Mouse (Mus musculus) right cerebral cortex, postnatal 4 days (tissue): ENCODE results near the gene Cmip.
"Not testable (repeated sequence)": the region's sequence is repeated elsewhere in the genome, so short reads cannot be mapped to it uniquely, and the experiment has no call there.

Source experiments
- DNase-seq: peaks from one replicate; pipeline ENCODE4 v3.0.0-alpha.2; 2022

Cmip gene

GRCm38 (mm10) chr8:117393853-117394252 lies 137.0 kb downstream of the Cmip start:
- no peak for DNase-seq

GRCm38 (mm10) chr8:117395055-117395454 lies 138.2 kb downstream of the Cmip start:
- DNase-seq, result no peak

GRCm38 (mm10) chr8:117396884-117397283 lies 140.0 kb downstream of the Cmip start:
- DNase-seq, result no peak

- no peak for DNase-seq
Observed at GRCm38 (mm10) chr8:117397751-117398150, 140.9 kb downstream of the Cmip start.

- no peak for DNase-seq
Observed at GRCm38 (mm10) chr8:117399229-117399628, 142.4 kb downstream of the Cmip start.

- DNase-seq, result no peak
Observed at GRCm38 (mm10) chr8:117400820-117401219, 144.0 kb downstream of the Cmip start.

GRCm38 (mm10) chr8:117401880-117402279 lies 145.0 kb downstream of the Cmip start:
- no peak for DNase-seq

GRCm38 (mm10) chr8:117402911-117403704 lies 146.2 kb downstream of the Cmip start:
- DNase-seq, result no peak

- no peak for DNase-seq
Observed at GRCm38 (mm10) chr8:117403705-117404476, 147.0 kb downstream of the Cmip start.

GRCm38 (mm10) chr8:117406081-117406480 lies 149.2 kb downstream of the Cmip start:
- no peak for DNase-seq

- DNase-seq, result no peak
Observed at GRCm38 (mm10) chr8:117408634-117409033, 151.8 kb downstream of the Cmip start.

GRCm38 (mm10) chr8:117409056-117409455 lies 152.2 kb downstream of the Cmip start:
- no peak for DNase-seq

- no peak for DNase-seq
Observed at GRCm38 (mm10) chr8:117410391-117410790, 153.5 kb downstream of the Cmip start.

- no peak for DNase-seq
Observed at GRCm38 (mm10) chr8:117410901-117411300, 154.0 kb downstream of the Cmip start.

- no peak for DNase-seq
Observed at GRCm38 (mm10) chr8:117412232-117412631, 155.4 kb downstream of the Cmip start.

- no peak for DNase-seq
Observed at GRCm38 (mm10) chr8:117417830-117418229, 161.0 kb downstream of the Cmip start.

GRCm38 (mm10) chr8:117420841-117421534 lies 164.1 kb downstream of the Cmip start:
- no peak for DNase-seq

GRCm38 (mm10) chr8:117421838-117422237 lies 165.0 kb downstream of the Cmip start:
- no peak for DNase-seq

- no peak for DNase-seq
Observed at GRCm38 (mm10) chr8:117422343-117422742, 165.5 kb downstream of the Cmip start.

- DNase-seq, result peak; percentile 68
Observed at GRCm38 (mm10) chr8:117423029-117423428, 166.2 kb downstream of the Cmip start.

- DNase-seq, result not testable (repeated sequence)
Observed at GRCm38 (mm10) chr8:117427816-117428215, 171.0 kb downstream of the Cmip start.

- DNase-seq, result no peak
Observed at GRCm38 (mm10) chr8:117428524-117429162, 171.8 kb downstream of the Cmip start.

- DNase-seq, result no peak
Observed at GRCm38 (mm10) chr8:117430624-117431023, 173.8 kb downstream of the Cmip start.
